Mouse (Mus musculus) adrenal gland, adult 2 months (tissue): ENCODE measurements around the gene Plcz1. TPM values are rescaled to one million over a fixed set of nuclear protein-coding genes. Genes with fewer than 3 reads are reported as not detected.

Experiments used
- DNase-seq: peaks from one replicate; pipeline ENCODE4 v3.0.0; 2021
- polyA plus RNA-seq: library from polyadenylated mRNA; depleted of rRNA; stranded (reverse); fragments of >200 nt; gene quantifications from 2 replicates; pipeline ENCODE4 v1.2.3, GENCODE M21; 2012; rRNA removed
- total RNA-seq, 2 experiments: library from RNA; stranded (reverse); gene quantifications; 2 replicates each; pipeline ENCODE4 v1.2.3; 2021

Gene Plcz1
- total and polyA plus RNA-seq, 3 experiments: not detected

DNA sequence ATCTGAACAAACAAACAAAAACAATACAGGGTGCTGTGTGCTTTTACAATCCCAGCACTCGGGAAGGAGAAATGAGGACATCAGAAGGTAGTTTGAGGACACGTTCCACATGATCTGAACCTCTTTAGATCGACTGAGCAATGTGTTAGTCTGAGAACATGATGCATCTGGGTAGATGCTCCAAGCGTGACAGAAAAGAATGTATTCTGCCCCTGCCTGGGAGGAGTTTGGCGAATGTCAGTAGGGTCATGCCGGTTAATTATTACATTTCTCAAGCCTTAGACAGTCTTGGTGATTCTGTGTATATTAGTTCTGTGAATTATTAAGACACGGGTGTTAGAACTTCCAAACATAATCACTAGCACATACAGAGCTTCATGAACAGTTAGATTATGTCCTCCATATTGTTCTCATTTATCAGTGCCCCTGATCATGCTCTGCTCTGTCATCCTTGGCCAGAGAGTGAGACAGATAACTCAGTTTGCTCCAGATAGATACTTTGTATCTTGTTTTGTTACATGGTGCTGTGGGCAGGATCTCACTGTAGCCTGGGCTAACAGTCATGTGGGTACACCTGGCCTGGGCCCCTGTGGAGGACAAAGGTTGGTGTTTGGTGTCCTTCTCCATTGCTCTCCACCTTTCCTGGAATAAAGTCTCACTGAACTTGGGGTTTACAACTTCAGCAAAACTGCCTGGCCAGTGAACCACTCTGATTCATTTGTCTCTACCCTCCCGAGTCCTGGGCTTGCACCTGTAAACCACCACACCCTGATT, 94.0 kb downstream of the Plcz1 start:
- DNase-seq: no peak

Other genes with a start within 250 kb of the Plcz1 start
- gene Capza3, start 205 bp downstream of the Plcz1 start, total RNA-seq: not detected
- gene Capza3, start 205 bp downstream of the Plcz1 start, polyA plus RNA-seq: not detected in 2 replicates